Mouse (Mus musculus): ENCODE data around the gene Actr1b.

GRCm38 (mm10) chr1:36745661-36746060, 31.4 kb upstream of the Actr1b start:
- TF ChIP-seq CTCF (IDR thresholded peaks at IDR 0.05; ENCODE audit: borderline replicate concordance, insufficient read depth, low read depth, low read length), result no peak
- TF ChIP-seq POLR2A (IDR thresholded peaks at IDR 0.05; ENCODE audit: borderline replicate concordance, insufficient read depth, low read length), result no peak
